ENCODE assay signal across 8 mouse cellular contexts in genomic region chr1:34439215-34439960, GRCm38 (mm10). TPM values are rescaled to one million over a fixed set of nuclear protein-coding genes. Genes with fewer than 3 reads are reported as not detected.
A peak's percentile ranks its signal among the peaks of the same experiment; 100 is the strongest.
DNase-seq lines count a peak whose midpoint lies in the region; ATAC-seq and TF ChIP-seq lines count a peak whose summit lies in the region.

Gene Ccdc115, minus strand, starts transcription at chr1:34439672.
Gene Imp4, plus strand, starts transcription at chr1:34439851.

- H3K9ac ChIP-seq in forebrain, embryonic 12.5 days: peak within 1 kb of the TSS; percentile 65
- peak within 1 kb of the TSS; percentile 72 for H3K9ac ChIP-seq in heart, postnatal 0 days (replicated peaks; ENCODE audit: low read depth, low read length)
- peak within 1 kb of the TSS; percentile 65 for H3K9ac ChIP-seq in liver, embryonic 16.5 days (ENCODE audit: low read depth, low read length)
- H3K9ac ChIP-seq in neural tube, embryonic 13.5 days: peak within 1 kb of the TSS; percentile 67

- H3K9me3 ChIP-seq in E14TG2a.4 (ENCODE audit: low read length): no peaks in the 10 kb centered on the region
- H3K9me3 ChIP-seq in forebrain, embryonic 12.5 days: no peaks in the 10 kb centered on the region
- no peaks in the 10 kb centered on the region for H3K9me3 ChIP-seq in heart, postnatal 0 days (replicated peaks; ENCODE audit: control insufficient read depth, low read length)
- no peaks in the 10 kb centered on the region for H3K9me3 ChIP-seq in liver, embryonic 16.5 days (replicated peaks; ENCODE audit: control insufficient read depth, low read length)
- no peaks in the 10 kb centered on the region for H3K9me3 ChIP-seq in neural tube, embryonic 13.5 days

- peak; percentile 95 for ATAC-seq in forebrain, embryonic 12.5 days (ENCODE audit: low FRiP score)
- ATAC-seq in heart, postnatal 0 days (ENCODE audit: insufficient read depth, low read depth): peak; percentile 94
- peak; percentile 93 for ATAC-seq in liver, embryonic 16.5 days (ENCODE audit: low read depth)
- peak; percentile 97 for ATAC-seq in neural tube, embryonic 13.5 days (ENCODE audit: low read depth)

- peak within 1 kb of the TSS; percentile 96 for H3K4me3 ChIP-seq in E14TG2a.4 (replicated peaks; ENCODE audit: low read length)
- H3K4me3 ChIP-seq in forebrain, embryonic 12.5 days (replicated peaks): peak within 1 kb of the TSS; percentile 74
- H3K4me3 ChIP-seq in heart, postnatal 0 days (ENCODE audit: low read depth, low read length): peak within 1 kb of the TSS; percentile 61
- H3K4me3 ChIP-seq in liver, embryonic 16.5 days (ENCODE audit: low read depth, low read length): peak within 1 kb of the TSS; percentile 73
- H3K4me3 ChIP-seq in neural tube, embryonic 13.5 days: peak within 1 kb of the TSS; percentile 59
- H3K4me3 ChIP-seq in testis, adult 2 months (ENCODE audit: control insufficient read depth, low read depth, low read length): peak within 1 kb of the TSS; percentile 97

- peaks cover 34% of the 10 kb centered on the region for H3K4me1 ChIP-seq in E14TG2a.4 (replicated peaks; ENCODE audit: low read depth, low read length)
- H3K4me1 ChIP-seq in forebrain, embryonic 12.5 days: peaks cover 26% of the 10 kb centered on the region
- peaks cover 10% of the 10 kb centered on the region for H3K4me1 ChIP-seq in heart, postnatal 0 days (ENCODE audit: control insufficient read depth, insufficient read depth)
- peaks cover 22% of the 10 kb centered on the region for H3K4me1 ChIP-seq in liver, embryonic 16.5 days (ENCODE audit: control insufficient read depth, low read depth, low read length)
- H3K4me1 ChIP-seq in neural tube, embryonic 13.5 days (replicated peaks): peaks cover 24% of the 10 kb centered on the region
- peaks cover 3% of the 10 kb centered on the region; the same call in 1 of the 2 replicates for H3K4me1 ChIP-seq in testis, adult 2 months (ENCODE audit: control insufficient read depth, insufficient read depth, low read length)

- DNase-seq in c-Kit-positive CD71-positive TER-119-positive erythroid progenitor cells, embryonic 14.5 days (ENCODE audit: low spot score): peak; percentile 99
- DNase-seq in heart, postnatal 0 days (ENCODE audit: low spot score): peak; percentile 100
- peak; percentile 95 to 98 for DNase-seq in kidney, postnatal 4 days

- no peaks in the 10 kb centered on the region for H3K27me3 ChIP-seq in E14TG2a.4 (ENCODE audit: insufficient read depth, low read length)
- H3K27me3 ChIP-seq in forebrain, embryonic 12.5 days: no peaks in the 10 kb centered on the region
- no peaks in the 10 kb centered on the region for H3K27me3 ChIP-seq in heart, postnatal 0 days (ENCODE audit: control insufficient read depth, insufficient read depth, low read length)
- no peaks in the 10 kb centered on the region for H3K27me3 ChIP-seq in liver, embryonic 16.5 days (ENCODE audit: control insufficient read depth, insufficient read depth, low read depth, low read length)
- no peaks in the 10 kb centered on the region for H3K27me3 ChIP-seq in neural tube, embryonic 13.5 days
- no peaks in the 10 kb centered on the region for H3K27me3 ChIP-seq in testis, adult 2 months (ENCODE audit: control insufficient read depth, insufficient read depth, low read length)

- WGBS in forebrain, embryonic 12.5 days: under 1% methylated on average over 48 of the region's 48 CpGs
- under 1% methylated on average over 48 of the region's 48 CpGs for whole genome bisulfite sequencing in heart, postnatal 0 days
- under 1% methylated on average over 48 of the region's 48 CpGs for WGBS in liver, embryonic 16.5 days (ENCODE audit: insufficient replicate concordance)
- WGBS in neural tube, embryonic 13.5 days: under 1% methylated on average over 48 of the region's 48 CpGs

- H3K27ac ChIP-seq in forebrain, embryonic 12.5 days: peak within 1 kb of the TSS; percentile 73
- H3K27ac ChIP-seq in heart, postnatal 0 days (ENCODE audit: low read depth): peak within 1 kb of the TSS; percentile 77
- peak within 1 kb of the TSS; percentile 67 for H3K27ac ChIP-seq in liver, embryonic 16.5 days (ENCODE audit: low read length)
- H3K27ac ChIP-seq in neural tube, embryonic 13.5 days (replicated peaks): peak within 1 kb of the TSS; percentile 71
- H3K27ac ChIP-seq in testis, adult 2 months (ENCODE audit: control insufficient read depth, insufficient read depth, low read depth, low read length): peak within 1 kb of the TSS; percentile 95

- peak within 1 kb of the TSS; percentile 73 for H3K4me2 ChIP-seq in forebrain, embryonic 12.5 days
- H3K4me2 ChIP-seq in heart, postnatal 0 days (ENCODE audit: low read depth, low read length): peak within 1 kb of the TSS; percentile 94
- peak within 1 kb of the TSS; percentile 76 for H3K4me2 ChIP-seq in liver, embryonic 16.5 days (ENCODE audit: low read depth, low read length)
- peak within 1 kb of the TSS; percentile 73 for H3K4me2 ChIP-seq in neural tube, embryonic 13.5 days

- peak; percentile 91; the same call in 1 of the 2 replicates for TF ChIP-seq POLR2A in testis, adult 2 months (IDR thresholded peaks at IDR 0.05; ENCODE audit: control insufficient read depth, low read depth, low read length)

- peaks cover 46% of the 10 kb centered on the region for H3K36me3 ChIP-seq in E14TG2a.4 (ENCODE audit: insufficient read depth, low read length)
- H3K36me3 ChIP-seq in forebrain, embryonic 12.5 days (replicated peaks): peaks cover 30% of the 10 kb centered on the region
- H3K36me3 ChIP-seq in heart, postnatal 0 days (replicated peaks; ENCODE audit: control insufficient read depth, insufficient read depth, low read length): peaks cover 19% of the 10 kb centered on the region
- peaks cover 18% of the 10 kb centered on the region for H3K36me3 ChIP-seq in liver, embryonic 16.5 days (ENCODE audit: control insufficient read depth, insufficient read depth)
- peaks cover 37% of the 10 kb centered on the region for H3K36me3 ChIP-seq in neural tube, embryonic 13.5 days
- H3K36me3 ChIP-seq in testis, adult 2 months (ENCODE audit: control insufficient read depth, insufficient read depth, low read length): no peaks in the 10 kb centered on the region; the same call in 1 of the 2 replicates

- TF ChIP-seq CTCF in E14TG2a.4 (conservative IDR thresholded peaks at IDR 0.05; ENCODE audit: low read length): no peak
- TF ChIP-seq CTCF in heart, postnatal 0 days (IDR thresholded peaks at IDR 0.05; ENCODE audit: low read depth): no peak
- TF ChIP-seq CTCF in testis, adult 2 months (IDR thresholded peaks at IDR 0.05; ENCODE audit: control insufficient read depth, insufficient read depth, insufficient replicate concordance, low read depth, low read length): no peak

- peak; percentile 27 for TF ChIP-seq EP300 in heart, postnatal 0 days (IDR thresholded peaks at IDR 0.05; ENCODE audit: low read depth)

RNA-seq across cellular contexts. Expression of gene Ccdc115, which starts in this region (rescaled TPM):
- polyA plus RNA-seq in forebrain, embryonic 12.5 days (2016; fragmentation: Nextera tagmentation; extraction: Ambion mirVana): 68.9 and 69.8 TPM in 2 replicates
- total RNA-seq in heart, postnatal 0 days (2014; rRNA removed; ENCODE audit: low replicate concordance): 29.2 and 30.5 TPM in 2 replicates
- polyA plus RNA-seq in heart, postnatal 0 days (2015; fragmentation: Nextera tagmentation; extraction: Ambion mirVana): 29.7 and 32.4 TPM in 2 replicates
- polyA plus RNA-seq in liver, embryonic 16.5 days (2015; fragmentation: Nextera tagmentation; extraction: Ambion mirVana): 20.8 and 23.0 TPM in 2 replicates
- 60.7 and 65.1 TPM in 2 replicates for polyA plus RNA-seq in neural tube, embryonic 13.5 days (2015; fragmentation: Nextera tagmentation; extraction: Ambion mirVana)
- 18.0 and 19.8 TPM in 2 replicates for polyA plus RNA-seq in testis, adult 2 months (2012; rRNA removed)

RNA-seq across cellular contexts. Expression of gene Imp4, which starts in this region (rescaled TPM):
- polyA plus RNA-seq in forebrain, embryonic 12.5 days (2016; fragmentation: Nextera tagmentation; extraction: Ambion mirVana): 71.8 and 81.3 TPM in 2 replicates
- 12.4 and 45.3 TPM in 2 replicates for total RNA-seq in heart, postnatal 0 days (2014; rRNA removed; ENCODE audit: low replicate concordance)
- polyA plus RNA-seq in heart, postnatal 0 days (2015; fragmentation: Nextera tagmentation; extraction: Ambion mirVana): 41.6 and 42.5 TPM in 2 replicates
- polyA plus RNA-seq in liver, embryonic 16.5 days (2015; fragmentation: Nextera tagmentation; extraction: Ambion mirVana): 44.6 and 46.8 TPM in 2 replicates
- polyA plus RNA-seq in neural tube, embryonic 13.5 days (2015; fragmentation: Nextera tagmentation; extraction: Ambion mirVana): 55.5 and 61.0 TPM in 2 replicates
- polyA plus RNA-seq in testis, adult 2 months (2012; rRNA removed): 24.6 and 28.6 TPM in 2 replicates

Comparison
In these comparisons a context has a peak if more than half of its experiments do, and no peak if none do; other contexts are left out.
1. Peak in every context shown above with its lines: DNase-seq, ATAC-seq, H3K4me3 ChIP-seq and H3K27ac ChIP-seq.